ENCODE assay signal across 10 mouse cellular contexts in genomic region chr13:92490817-92491216, GRCm38 (mm10). TPM values are rescaled to one million over a fixed set of nuclear protein-coding genes. Genes with fewer than 3 reads are reported as not detected.
DNase-seq lines count a peak whose midpoint lies in the region; ATAC-seq and TF ChIP-seq lines count a peak whose summit lies in the region.
"Had no signal": no experiment of that assay in that cellular context is flagged by ENCODE, and none has a peak within 500 bp of the region (broad histone marks: within the 10 kb centered on the region; RNA-seq: fewer than 3 reads in every experiment).

No protein-coding gene starts in this region.

- no peak overlapping the region for H3K4me2 ChIP-seq in hindbrain, embryonic 13.5 days
- no peak overlapping the region for H3K4me2 ChIP-seq in intestine, embryonic 16.5 days (ENCODE audit: low read depth, low read length)
- no peak overlapping the region for H3K4me2 ChIP-seq in stomach, postnatal 0 days (replicated peaks; ENCODE audit: low read depth)

- no peaks in the 10 kb centered on the region for H3K9me3 ChIP-seq in hindbrain, embryonic 13.5 days
- H3K9me3 ChIP-seq in hindbrain, embryonic 10.5 days = no peaks in the 10 kb centered on the region
- no peaks in the 10 kb centered on the region for H3K9me3 ChIP-seq in intestine, embryonic 16.5 days (ENCODE audit: control insufficient read depth, low read length)
- H3K9me3 ChIP-seq in stomach, postnatal 0 days (ENCODE audit: control insufficient read depth, low read length) = no peaks in the 10 kb centered on the region
- H3K9me3 ChIP-seq: limb, embryonic 10.5 days had no signal

- H3K36me3 ChIP-seq in hindbrain, embryonic 13.5 days = peaks cover 28% of the 10 kb centered on the region
- peaks cover 39% of the 10 kb centered on the region for H3K36me3 ChIP-seq in hindbrain, embryonic 10.5 days
- no peaks in the 10 kb centered on the region for H3K36me3 ChIP-seq in intestine, embryonic 16.5 days (ENCODE audit: control insufficient read depth, insufficient read depth, low read length)
- peaks cover 8% of the 10 kb centered on the region for H3K36me3 ChIP-seq in stomach, postnatal 0 days (ENCODE audit: control insufficient read depth, insufficient read depth, low read length)

- no peak overlapping the region for H3K4me3 ChIP-seq in hindbrain, embryonic 13.5 days
- no peak overlapping the region for H3K4me3 ChIP-seq in hindbrain, embryonic 10.5 days
- H3K4me3 ChIP-seq in intestine, embryonic 16.5 days (ENCODE audit: low read length) = no peak overlapping the region
- H3K4me3 ChIP-seq in stomach, postnatal 0 days (ENCODE audit: low read depth, low read length) = no peak overlapping the region
- H3K4me3 ChIP-seq: limb, embryonic 10.5 days had no signal

- H3K9ac ChIP-seq in hindbrain, embryonic 13.5 days = no peak overlapping the region
- no peak overlapping the region for H3K9ac ChIP-seq in intestine, embryonic 16.5 days (ENCODE audit: low read depth, low read length)
- no peak overlapping the region for H3K9ac ChIP-seq in stomach, postnatal 0 days (ENCODE audit: low read length)

- 0 out of 2 replicates have a peak, but pooled peaks have one; percentile 52 for ATAC-seq in hindbrain, embryonic 13.5 days (ENCODE audit: low FRiP score)
- ATAC-seq in intestine, embryonic 16.5 days = peak; percentile 70
- peak; percentile 38; the same call in 1 of the 2 replicates for ATAC-seq in stomach, postnatal 0 days (ENCODE audit: low FRiP score, low TSS enrichment)

- no peaks in the 10 kb centered on the region for H3K27me3 ChIP-seq in hindbrain, embryonic 13.5 days
- H3K27me3 ChIP-seq in hindbrain, embryonic 10.5 days (ENCODE audit: insufficient read depth, poor library complexity, severe bottlenecking) = no peaks in the 10 kb centered on the region
- no peaks in the 10 kb centered on the region for H3K27me3 ChIP-seq in intestine, embryonic 16.5 days (replicated peaks; ENCODE audit: control insufficient read depth, insufficient read depth, low read length)
- H3K27me3 ChIP-seq in stomach, postnatal 0 days (ENCODE audit: control insufficient read depth, insufficient read depth, low read length) = no peaks in the 10 kb centered on the region

- DNase-seq in hindbrain, embryonic 10.5 days (ENCODE audit: low spot score) = no peak
- peak; percentile 33 for DNase-seq in ovary, postnatal 36 days (ENCODE audit: low spot score)
- DNase-seq in ovary, postnatal 14 days (ENCODE audit: low spot score) = no peak
- DNase-seq in stomach, postnatal 0 days (ENCODE audit: low spot score) = peak; percentile 22
- DNase-seq in cerebellum, postnatal 36 days = no peak
- DNase-seq: cerebellum, adult 11-12 months; lung, adult 18-20 months had no signal

- 67% methylated on average over 4 of the region's 4 CpGs for WGBS in hindbrain, embryonic 13.5 days
- 87% methylated on average over 4 of the region's 4 CpGs for WGBS in hindbrain, embryonic 10.5 days
- WGBS in intestine, embryonic 16.5 days = 75% methylated on average over 4 of the region's 4 CpGs
- WGBS in stomach, postnatal 0 days = 66% methylated on average over 4 of the region's 4 CpGs

- no peak for TF ChIP-seq CTCF in stomach, postnatal 0 days (IDR thresholded peaks at IDR 0.05; ENCODE audit: low read depth)

- H3K27ac ChIP-seq in hindbrain, embryonic 13.5 days = peak overlapping the region; percentile 12; the same call in 1 of the 2 replicates
- H3K27ac ChIP-seq in hindbrain, embryonic 10.5 days = no peak overlapping the region
- H3K27ac ChIP-seq in intestine, embryonic 16.5 days (ENCODE audit: low read length) = no peak overlapping the region
- H3K27ac ChIP-seq in stomach, postnatal 0 days (replicated peaks) = no peak overlapping the region
- H3K27ac ChIP-seq: limb, embryonic 10.5 days had no signal

- 0 out of 2 replicates have a peak, but pooled peaks cover 4% of the 10 kb centered on the region for H3K4me1 ChIP-seq in hindbrain, embryonic 13.5 days (replicated peaks)
- no peaks in the 10 kb centered on the region for H3K4me1 ChIP-seq in hindbrain, embryonic 10.5 days (replicated peaks)
- no peaks in the 10 kb centered on the region for H3K4me1 ChIP-seq in intestine, embryonic 16.5 days (ENCODE audit: control insufficient read depth, insufficient read depth, low read length)
- H3K4me1 ChIP-seq in stomach, postnatal 0 days (replicated peaks; ENCODE audit: control insufficient read depth, insufficient read depth) = no peaks in the 10 kb centered on the region
- H3K4me1 ChIP-seq: limb, embryonic 10.5 days had no signal

- TF ChIP-seq EP300 in stomach, postnatal 0 days (optimal IDR thresholded peaks at IDR 0.05) = no peak

RNA-seq across cellular contexts. Expression of gene Fam151b, which starts 7.0 kb away (rescaled TPM):
- polyA plus RNA-seq in hindbrain, embryonic 13.5 days (2015; fragmentation: Nextera tagmentation; extraction: Ambion mirVana) = 0.17 and 0.27 TPM in 2 replicates
- polyA plus RNA-seq in hindbrain, embryonic 10.5 days (2016; fragmentation: Nextera tagmentation; extraction: Ambion mirVana) = 0.13 TPM in 1 of 2 replicates, not detected in the other
- polyA plus RNA-seq in intestine, embryonic 16.5 days (2015; fragmentation: Nextera tagmentation; extraction: Ambion mirVana) = not detected in 2 replicates
- polyA plus RNA-seq in stomach, postnatal 0 days (2015; fragmentation: Nextera tagmentation; extraction: Ambion mirVana) = 0.10 and 0.22 TPM in 2 replicates

RNA-seq across cellular contexts. Expression of gene Zfyve16, which starts 39.9 kb away (rescaled TPM):
- polyA plus RNA-seq in hindbrain, embryonic 13.5 days (2015; fragmentation: Nextera tagmentation; extraction: Ambion mirVana) = 11.2 and 11.5 TPM in 2 replicates
- polyA plus RNA-seq in hindbrain, embryonic 10.5 days (2016; fragmentation: Nextera tagmentation; extraction: Ambion mirVana) = 6.9 and 9.5 TPM in 2 replicates
- 5.5 and 6.3 TPM in 2 replicates for polyA plus RNA-seq in intestine, embryonic 16.5 days (2015; fragmentation: Nextera tagmentation; extraction: Ambion mirVana)
- 3.9 and 4.2 TPM in 2 replicates for polyA plus RNA-seq in stomach, postnatal 0 days (2015; fragmentation: Nextera tagmentation; extraction: Ambion mirVana)

Comparison
In these comparisons a context has a peak if more than half of its experiments do, and no peak if none do; other contexts are left out.
1. DNase-seq: peak in ovary, postnatal 36 days (single experiment) and stomach, postnatal 0 days (single experiment); none in hindbrain, embryonic 10.5 days (single experiment), ovary, postnatal 14 days (single experiment) and cerebellum, postnatal 36 days (0 of 2).
2. Peak in every context shown above with its lines, with median percentiles within 50 percentile points of each other: ATAC-seq.